Mouse (Mus musculus) kidney, adult 18-20 months (tissue): Measurements from ENCODE around the gene Clec2l.

ENCODE experiments used
- DNase-seq: peaks from one replicate; pipeline ENCODE4 v3.0.0; 2021

Gene Clec2l

DNA sequence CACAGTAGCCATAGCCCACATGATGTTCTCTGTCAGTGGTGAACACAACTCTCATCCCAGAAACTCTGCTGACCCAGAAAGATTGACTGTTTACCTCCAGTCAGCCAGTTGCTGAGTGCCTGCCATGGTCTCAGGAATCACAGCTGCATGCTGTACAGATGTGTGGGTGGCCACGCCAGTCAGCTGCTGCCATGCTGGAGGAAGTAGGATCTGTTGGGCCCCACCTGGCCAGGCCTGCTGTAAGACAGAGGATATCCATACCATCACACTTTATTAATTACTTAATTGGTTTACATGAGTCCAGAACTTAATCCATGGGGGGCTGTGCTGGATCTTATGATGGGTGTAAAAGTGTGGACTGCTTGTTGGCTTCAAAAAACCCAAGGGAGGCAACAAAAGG is 58.5 kb downstream of the Clec2l start:
- DNase-seq = no peak

DNA sequence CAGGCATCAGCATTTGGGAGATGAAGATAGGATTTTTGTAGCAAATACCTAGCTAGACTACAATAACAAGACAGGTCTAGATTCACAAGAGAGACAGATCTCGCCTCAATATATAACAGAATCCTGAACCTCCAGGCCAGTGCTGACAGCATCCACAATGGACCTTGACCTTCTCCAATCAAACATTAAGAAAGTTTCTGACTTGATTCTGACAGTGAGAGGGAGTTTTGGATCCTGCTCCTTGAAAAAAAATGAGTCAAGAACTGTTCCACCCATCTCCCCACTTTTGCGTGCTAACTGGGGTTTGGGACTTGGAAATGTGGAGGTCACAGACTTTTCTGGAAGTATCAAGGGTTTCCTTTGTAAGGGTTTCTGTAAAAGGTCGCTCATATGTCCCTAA is 62.6 kb downstream of the Clec2l start:
- DNase-seq = no peak
